Mouse (Mus musculus) heart, embryonic 11.5 days (tissue): ENCODE results near the gene Sept12. TPM values are rescaled to one million over a fixed set of nuclear protein-coding genes. Genes with fewer than 3 reads are reported as not detected.
A peak's percentile ranks its signal among the peaks of the same experiment; 100 is the strongest.

Source experiments
- ATAC-seq: fragments of 200-750 bp; cut with Nextera tagmentation; replicated peaks from 2 replicates; pipeline ENCODE4 v1.8.0; 2017; ENCODE audit warnings: moderate library complexity; ENCODE audit not compliant: insufficient number of reproducible peaks, low FRiP score, low TSS enrichment
- H3K27ac ChIP-seq: fragments of 300-500 bp; sonication (generic); 2 replicates; pipeline ENCODE4 v1.5.1; 2014; ENCODE audit warnings: mild to moderate bottlenecking, low read depth, low read length
- H3K27me3 ChIP-seq: fragments of 300-500 bp; sonication (generic); 2 replicates; pipeline ENCODE4 v1.6.1; 2014; ENCODE audit warnings: mild to moderate bottlenecking, low read length, mixed read lengths; ENCODE audit not compliant: control insufficient read depth, insufficient read depth
- H3K36me3 ChIP-seq: fragments of 300-500 bp; sonication (generic); 2 replicates; pipeline ENCODE4 v1.6.1; 2014; ENCODE audit warnings: mild to moderate bottlenecking, low read length, moderate library complexity, mixed read lengths; ENCODE audit not compliant: control insufficient read depth, insufficient read depth
- H3K4me1 ChIP-seq: fragments of 300-500 bp; sonication (generic); 2 replicates; pipeline ENCODE4 v1.6.1; 2014; ENCODE audit warnings: low read length; ENCODE audit not compliant: control insufficient read depth, insufficient read depth
- H3K4me2 ChIP-seq: fragments of 300-500 bp; sonication (generic); 2 replicates; pipeline ENCODE4 v1.6.1; 2014; ENCODE audit warnings: mild to moderate bottlenecking, moderate library complexity
- H3K4me3 ChIP-seq: fragments of 300-500 bp; sonication (generic); 2 replicates; pipeline ENCODE4 v1.5.1; 2014; ENCODE audit warnings: low read depth, low read length
- H3K9ac ChIP-seq: fragments of 300-500 bp; sonication (generic); 2 replicates; pipeline ENCODE4 v1.6.1; 2014; ENCODE audit warnings: mild to moderate bottlenecking, low read depth, low read length, moderate library complexity
- H3K9me3 ChIP-seq: fragments of 300-500 bp; sonication (generic); replicated peaks from 2 replicates; pipeline ENCODE4 v1.6.1; 2016; ENCODE audit warnings: low read length; ENCODE audit not compliant: control insufficient read depth
- WGBS: fragments of 180-500 bp; shearing (Covaris S2); extraction: QIAGEN DNeasy Blood & Tissue Kit; methylation state at CpG from one replicate; pipeline ENCODE4 v1.1.7; 2014; ENCODE audit not compliant: insufficient replicate concordance; 5-methylcytosine and 5-hydroxymethylcytosine counted together
- polyA plus RNA-seq: library from polyadenylated mRNA; unstranded; fragments of >200 nt; fragmentation: Nextera tagmentation; extraction: Ambion mirVana; gene quantifications from 2 replicates; pipeline ENCODE4 v1.2.1, GENCODE M21; 2014

Gene Sept12
- polyA plus RNA-seq, 1 experiment from 2014 or later = not detected

DNA sequence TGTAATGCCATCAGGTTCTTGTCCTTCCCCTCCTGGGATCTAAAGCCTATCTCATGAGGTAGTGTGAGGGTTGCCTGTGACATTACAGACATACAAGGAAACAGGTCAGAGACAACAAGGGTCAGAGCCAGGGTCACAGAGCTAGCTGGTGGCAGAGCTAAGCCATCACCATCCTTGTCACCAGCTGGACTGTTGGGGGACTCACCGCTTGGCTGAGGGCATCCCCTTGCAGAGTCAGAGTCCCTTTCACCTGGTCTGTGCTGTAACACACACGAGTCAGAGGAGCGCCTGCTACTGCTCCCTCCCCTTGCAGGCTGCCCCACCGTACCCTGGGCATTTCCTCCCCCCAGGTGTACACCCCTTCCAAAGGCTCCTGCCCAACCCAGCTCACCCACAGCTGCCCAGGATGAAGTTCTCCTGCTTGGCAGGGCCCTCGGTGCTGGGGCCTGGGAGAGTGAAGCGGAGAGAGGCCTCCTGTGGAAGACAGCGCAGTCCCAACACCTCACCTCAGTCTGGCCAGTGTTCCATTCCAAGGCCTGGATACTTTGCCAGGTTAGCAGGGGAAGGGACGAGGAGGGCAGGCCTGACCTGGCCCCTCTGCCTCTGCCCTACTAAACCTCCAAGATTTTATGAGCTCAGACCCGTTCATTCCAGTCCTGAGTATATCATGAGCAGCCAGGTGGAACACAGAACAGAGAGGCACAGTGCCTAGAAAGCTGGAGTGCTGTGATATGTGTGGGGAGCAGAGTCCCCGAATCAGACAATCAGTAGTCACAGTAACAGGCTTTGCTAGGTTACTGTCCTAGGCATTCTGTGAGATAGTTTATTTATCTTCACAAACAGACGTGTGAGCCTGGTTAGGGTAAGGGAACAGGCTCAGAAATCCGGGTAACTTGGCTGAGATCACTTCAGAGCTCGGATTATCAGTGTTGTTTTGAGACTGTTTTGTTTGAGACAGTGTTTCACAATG is 14.7 kb upstream of the Sept12 start:
- H3K9me3 ChIP-seq = no peaks in the 10 kb centered on the region
- no peaks in the 10 kb centered on the region for H3K27me3 ChIP-seq
- H3K4me2 ChIP-seq = peak overlapping the region; percentile 94
- peaks cover 16% of the 10 kb centered on the region for H3K36me3 ChIP-seq
- H3K4me3 ChIP-seq = peak overlapping the region; percentile 72
- 0 out of 2 replicates have a peak overlapping the region, but pooled peaks have one; percentile 25 for H3K27ac ChIP-seq
- no peak for ATAC-seq
- peaks cover 11% of the 10 kb centered on the region; the same call in 1 of the 2 replicates for H3K4me1 ChIP-seq
- peak overlapping the region; percentile 78 for H3K9ac ChIP-seq
- WGBS = 58% methylated on average over 13 of the region's 13 CpGs

GRCm38 (mm10) chr16:5011285-5011684 is 13.6 kb upstream of the Sept12 start:
- H3K27ac ChIP-seq = no peak overlapping the region

DNA sequence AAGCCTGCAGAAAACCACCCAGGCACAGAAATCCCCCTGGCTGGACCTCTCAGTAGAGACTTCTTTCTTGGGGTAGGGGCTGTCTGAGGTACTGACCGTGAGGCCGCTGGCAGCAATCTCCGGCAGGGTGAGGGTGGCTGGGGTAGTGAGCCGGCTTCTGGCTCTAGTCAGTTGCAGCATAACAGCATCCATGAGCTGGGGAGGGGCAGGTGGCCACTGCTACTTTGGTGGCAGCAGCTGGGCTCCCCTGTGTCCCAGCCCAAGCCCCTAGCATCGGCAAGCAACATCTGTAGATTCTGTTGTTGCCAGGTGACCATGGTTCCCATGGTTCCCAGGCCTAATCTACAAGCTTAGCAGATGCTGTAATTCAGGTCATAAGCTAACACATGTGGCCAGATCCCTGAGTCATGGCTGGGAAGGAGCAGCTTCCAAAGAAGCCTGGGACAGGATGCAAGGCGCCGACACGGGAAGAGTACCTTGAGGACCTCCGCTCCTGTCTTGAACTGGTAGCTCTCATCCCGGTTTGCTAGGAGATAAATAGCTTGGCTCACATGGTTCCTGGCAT is 12.8 kb upstream of the Sept12 start:
- 85% methylated on average over 10 of the region's 10 CpGs for WGBS
- Histone ChIP-seq H3K4me2 (no peak overlapping the region), H3K27ac (no peak overlapping the region), H3K9ac (no peak overlapping the region), H3K9me3 (no peaks in the 10 kb centered on the region), H3K4me1 (peaks cover 15% of the 10 kb centered on the region; the same call in 1 of the 2 replicates), H3K36me3 (peaks cover 8% of the 10 kb centered on the region), H3K27me3 (no peaks in the 10 kb centered on the region), H3K4me3 (no peak overlapping the region)
- no peak for ATAC-seq

More at GRCm38 (mm10) chr16:5011285-5011684, 13.6 kb upstream of the Sept12 start:
- Histone ChIP-seq H3K4me2 (no peak overlapping the region), H3K9me3 (no peaks in the 10 kb centered on the region), H3K4me1 (peaks cover 15% of the 10 kb centered on the region; the same call in 1 of the 2 replicates), H3K4me3 (no peak overlapping the region), H3K27me3 (no peaks in the 10 kb centered on the region), H3K9ac (no peak overlapping the region), H3K36me3 (peaks cover 11% of the 10 kb centered on the region)
- WGBS = 85% methylated on average over 7 of the region's 7 CpGs
- ATAC-seq = no peak

DNA sequence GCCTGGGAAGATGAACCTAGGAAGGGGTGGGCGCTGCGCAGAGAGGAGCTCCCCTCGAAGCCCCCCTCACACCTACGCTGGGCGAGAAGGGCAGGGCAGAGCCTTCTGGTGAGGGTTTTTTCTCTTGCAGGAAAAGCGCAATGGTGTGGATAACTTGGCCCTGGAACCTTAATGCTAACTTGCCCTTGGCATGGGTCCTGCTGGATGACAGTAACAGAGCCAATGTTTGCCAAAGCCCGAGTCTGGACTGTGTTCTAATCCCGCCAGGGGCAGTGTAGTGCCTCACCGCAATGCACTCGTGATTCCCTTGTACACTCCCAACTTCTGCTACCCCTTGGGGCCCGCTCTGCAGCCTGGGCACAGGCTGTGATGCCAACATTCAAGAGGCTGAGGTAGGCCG is 10.4 kb upstream of the Sept12 start:
- H3K36me3 ChIP-seq = no peaks in the 10 kb centered on the region
- no peak overlapping the region for H3K4me3 ChIP-seq
- peaks cover 15% of the 10 kb centered on the region; the same call in 1 of the 2 replicates for H3K4me1 ChIP-seq
- no peak overlapping the region for H3K27ac ChIP-seq
- H3K9ac ChIP-seq = no peak overlapping the region
- H3K27me3 ChIP-seq = no peaks in the 10 kb centered on the region
- H3K9me3 ChIP-seq = no peaks in the 10 kb centered on the region
- WGBS = 77% methylated on average over 12 of the region's 12 CpGs
- no peak overlapping the region for H3K4me2 ChIP-seq
- ATAC-seq = no peak

DNA sequence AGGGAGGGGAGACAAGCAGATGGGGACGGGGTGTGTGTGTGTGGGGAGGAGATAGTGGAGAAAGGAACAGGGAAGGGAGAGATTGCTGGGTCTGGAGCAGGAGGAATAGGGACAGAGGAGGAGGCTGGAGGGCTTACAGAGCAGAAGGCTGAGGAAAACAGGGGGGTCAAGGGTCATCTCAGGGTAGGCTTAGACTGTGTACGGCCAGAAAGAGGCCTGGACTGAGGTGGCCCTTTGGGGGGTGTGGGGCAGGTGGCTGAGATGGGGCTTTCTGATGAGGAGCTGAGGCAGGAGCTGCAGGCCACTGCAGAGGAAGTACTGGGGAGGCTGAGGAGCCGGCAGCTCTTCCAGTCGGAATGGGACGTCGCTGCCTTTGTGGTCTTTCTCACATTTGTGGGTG is 9.8 kb upstream of the Sept12 start:
- H3K27me3 ChIP-seq = no peaks in the 10 kb centered on the region
- H3K4me2 ChIP-seq = no peak overlapping the region
- H3K9ac ChIP-seq = no peak overlapping the region; the same call in 1 of the 2 replicates
- H3K36me3 ChIP-seq = no peaks in the 10 kb centered on the region
- no peaks in the 10 kb centered on the region for H3K9me3 ChIP-seq
- ATAC-seq = 0 out of 2 replicates have a peak, but pooled peaks have one; percentile 16
- H3K4me3 ChIP-seq = no peak overlapping the region
- no peak overlapping the region for H3K27ac ChIP-seq
- 56% methylated on average over 6 of the region's 6 CpGs for WGBS
- H3K4me1 ChIP-seq = peaks cover 10% of the 10 kb centered on the region; the same call in 1 of the 2 replicates

- 0 out of 2 replicates have a peak, but pooled peaks cover 6% of the 10 kb centered on the region for H3K4me1 ChIP-seq
- H3K9ac ChIP-seq = peak within 1 kb of the TSS; percentile 22; the same call in 1 of the 2 replicates
- H3K9me3 ChIP-seq = no peaks in the 10 kb centered on the region
- 0 out of 2 replicates have a peak, but pooled peaks have one; percentile 20 for ATAC-seq
- no peak within 1 kb of the TSS for H3K4me3 ChIP-seq
- no peak within 1 kb of the TSS for H3K4me2 ChIP-seq
- H3K36me3 ChIP-seq = no peaks in the 10 kb centered on the region
- H3K27ac ChIP-seq = no peak within 1 kb of the TSS
- WGBS = 49% methylated on average over 5 of the region's 5 CpGs
- H3K27me3 ChIP-seq = no peaks in the 10 kb centered on the region
Observed at GRCm38 (mm10) chr16:5007067-5007466, 9.4 kb upstream of the Sept12 start, which contains the start of gene Smim22. Gene Smim22, plus strand, starts transcription at chr16:5007288.

- H3K27ac ChIP-seq = no peak overlapping the region
- H3K4me3 ChIP-seq = no peak overlapping the region
- ATAC-seq = no peak
- no peaks in the 10 kb centered on the region for H3K36me3 ChIP-seq
- H3K9me3 ChIP-seq = no peaks in the 10 kb centered on the region
- 0 out of 2 replicates have a peak, but pooled peaks cover 2% of the 10 kb centered on the region for H3K4me1 ChIP-seq
- H3K27me3 ChIP-seq = no peaks in the 10 kb centered on the region
- WGBS = 71% methylated on average over 3 of the region's 3 CpGs
- no peak overlapping the region for H3K4me2 ChIP-seq
- H3K9ac ChIP-seq = no peak overlapping the region
Observed at GRCm38 (mm10) chr16:5000611-5001010, 3.0 kb upstream of the Sept12 start.

- Histone ChIP-seq H3K27ac (no peak overlapping the region), H3K4me3 (no peak overlapping the region), H3K36me3 (no peaks in the 10 kb centered on the region), H3K4me2 (no peak overlapping the region), H3K27me3 (no peaks in the 10 kb centered on the region), H3K4me1 (0 out of 2 replicates have a peak, but pooled peaks cover 2% of the 10 kb centered on the region), H3K9ac (no peak overlapping the region), H3K9me3 (no peaks in the 10 kb centered on the region)
- 65% methylated on average over 1 of the region's 1 CpGs for WGBS
- no peak for ATAC-seq
Observed at GRCm38 (mm10) chr16:4998984-4999383, 1.3 kb upstream of the Sept12 start.
